Mouse (Mus musculus): Measurements from ENCODE around the gene Pkm. TPM values are rescaled to one million over a fixed set of nuclear protein-coding genes. Genes with fewer than 3 reads are reported as not detected.
A peak's percentile ranks its signal among the peaks of the same experiment; 100 is the strongest.

Pkm gene
- polyA plus RNA-seq, 1 experiment from 2014 or later = 1,376 TPM

DNA sequence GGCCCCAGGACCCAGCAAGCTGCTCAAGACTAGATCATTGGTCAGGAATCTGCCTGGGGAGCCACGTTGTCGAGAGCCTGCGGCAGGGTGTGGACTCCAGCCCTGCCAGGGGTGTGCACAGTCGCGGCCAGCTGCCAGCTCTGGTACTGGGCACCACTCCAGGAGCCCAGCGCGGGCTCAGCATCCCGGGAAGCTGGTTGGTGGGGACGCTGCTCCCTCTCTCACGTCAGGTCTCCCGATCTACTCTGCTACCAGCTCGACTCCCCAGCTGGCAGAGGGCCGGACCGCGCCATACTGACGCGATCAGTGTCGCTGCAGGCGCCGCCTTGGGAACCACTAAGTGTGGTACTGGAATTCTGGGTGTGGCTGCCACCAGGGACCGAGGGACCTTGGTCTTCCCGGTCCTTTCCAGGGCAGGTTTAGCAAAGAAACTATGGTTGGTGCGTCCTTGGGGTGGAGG is 35.5 kb downstream of the Pkm start:
- H3K4me1 ChIP-seq (ENCODE audit: control insufficient read depth, insufficient read depth, low read length) = peaks cover 10% of the 10 kb centered on the region; the same call in 1 of the 2 replicates
- no peaks in the 10 kb centered on the region for H3K9me3 ChIP-seq (replicated peaks; ENCODE audit: control insufficient read depth, low read length)
- no peaks in the 10 kb centered on the region for H3K27me3 ChIP-seq (replicated peaks; ENCODE audit: control insufficient read depth, insufficient read depth, low read length)
- WGBS = 1% methylated on average over 23 of the region's 23 CpGs
- peak overlapping the region; percentile 54 for H3K9ac ChIP-seq (ENCODE audit: low read length)
- ATAC-seq (peak; percentile 96), DNase-seq (ENCODE audit: low spot score) (peak; percentile 92)
- H3K36me3 ChIP-seq (ENCODE audit: control insufficient read depth, insufficient read depth, low read length) = no peaks in the 10 kb centered on the region
- H3K4me3 ChIP-seq (ENCODE audit: low read depth, low read length) = peak overlapping the region; percentile 28
- peak overlapping the region; percentile 67 for H3K4me2 ChIP-seq (ENCODE audit: low read length)
- H3K27ac ChIP-seq (ENCODE audit: low read depth, low read length) = peak overlapping the region; percentile 61; the same call in 1 of the 2 replicates

DNA sequence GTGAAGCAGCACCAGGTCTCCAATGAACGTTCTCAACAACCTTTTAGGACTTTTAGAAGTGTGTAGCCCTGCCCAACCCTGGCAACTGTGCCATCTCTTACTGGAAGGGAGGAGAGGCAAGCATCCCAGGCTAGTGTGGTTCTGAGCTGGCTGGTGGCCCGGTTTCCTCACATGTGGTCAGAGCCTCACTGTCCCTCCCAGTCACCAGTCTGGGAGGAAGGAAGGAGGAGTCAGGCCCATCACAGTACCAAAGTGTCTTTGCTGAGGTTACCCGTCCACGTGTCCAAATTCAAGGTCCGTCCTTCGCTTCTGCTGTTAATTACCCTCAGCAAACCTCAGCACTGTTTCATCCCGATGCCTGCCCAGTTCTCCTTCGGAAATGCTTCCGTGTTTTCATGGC is 36.0 kb downstream of the Pkm start:
- Histone ChIP-seq H3K36me3 (ENCODE audit: control insufficient read depth, insufficient read depth, low read length) (no peaks in the 10 kb centered on the region), H3K9ac (ENCODE audit: low read length) (peak overlapping the region; percentile 54), H3K27ac (ENCODE audit: low read depth, low read length) (peak overlapping the region; percentile 61; the same call in 1 of the 2 replicates), H3K4me2 (ENCODE audit: low read length) (peak overlapping the region; percentile 67), H3K4me1 (ENCODE audit: control insufficient read depth, insufficient read depth, low read length) (peaks cover 10% of the 10 kb centered on the region; the same call in 1 of the 2 replicates), H3K27me3 (replicated peaks; ENCODE audit: control insufficient read depth, insufficient read depth, low read length) (no peaks in the 10 kb centered on the region), H3K9me3 (replicated peaks; ENCODE audit: control insufficient read depth, low read length) (no peaks in the 10 kb centered on the region), H3K4me3 (ENCODE audit: low read depth, low read length) (peak overlapping the region; percentile 28)
- ATAC-seq (peak; percentile 74), DNase-seq (ENCODE audit: low spot score) (peak; percentile 56)
- 25% methylated on average over 9 of the region's 9 CpGs for WGBS

DNA sequence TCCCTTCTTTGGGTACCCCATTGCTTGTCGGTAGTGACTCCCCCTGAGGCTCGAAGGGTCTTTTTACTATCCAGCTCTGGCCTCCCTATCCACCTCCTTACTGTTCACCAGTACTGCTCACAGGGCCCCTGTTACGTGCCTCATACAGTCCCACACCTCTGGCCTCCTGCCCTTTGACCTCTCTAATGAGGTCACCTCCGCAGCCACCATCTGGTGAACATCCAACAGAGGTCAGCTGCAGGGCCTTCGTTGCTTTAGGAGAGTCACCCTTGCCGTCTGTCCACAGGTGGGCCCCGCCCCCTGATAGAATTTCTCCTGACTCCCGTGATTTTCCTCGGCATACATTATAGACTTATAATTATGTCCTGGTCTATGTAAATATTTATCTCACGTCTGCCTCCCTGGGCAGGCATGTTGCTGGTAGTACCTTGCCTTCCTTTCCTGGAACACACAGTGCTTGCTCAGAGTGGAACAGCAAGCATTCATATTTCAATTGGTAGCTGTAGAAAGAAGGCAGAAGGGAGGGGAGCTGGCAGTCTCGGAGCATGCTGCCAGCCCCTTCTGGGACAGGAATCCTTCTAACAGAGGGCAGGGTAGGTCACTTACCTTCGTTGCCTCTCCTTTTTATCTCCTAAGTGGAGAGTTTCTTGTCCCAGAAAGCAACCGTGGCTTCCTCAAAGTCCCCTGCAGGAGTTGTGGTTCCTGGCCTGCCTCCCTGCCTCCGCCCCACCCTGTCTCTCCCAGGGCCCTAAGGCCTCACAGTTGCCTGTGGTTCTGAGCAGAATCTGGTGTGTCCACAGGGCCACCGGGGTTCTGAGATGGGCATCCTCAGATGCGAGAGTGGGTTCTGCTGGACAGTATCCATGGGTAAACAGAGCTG is 38.6 kb downstream of the Pkm start:
- no peak for DNase-seq (ENCODE audit: low spot score)
- Histone ChIP-seq H3K36me3 (ENCODE audit: control insufficient read depth, insufficient read depth, low read length) (no peaks in the 10 kb centered on the region), H3K27ac (ENCODE audit: low read depth, low read length) (no peak overlapping the region), H3K27me3 (replicated peaks; ENCODE audit: control insufficient read depth, insufficient read depth, low read length) (no peaks in the 10 kb centered on the region), H3K4me1 (ENCODE audit: control insufficient read depth, insufficient read depth, low read length) (peaks cover 10% of the 10 kb centered on the region; the same call in 1 of the 2 replicates), H3K4me2 (ENCODE audit: low read length) (no peak overlapping the region), H3K4me3 (ENCODE audit: low read depth, low read length) (no peak overlapping the region), H3K9ac (ENCODE audit: low read length) (no peak overlapping the region), H3K9me3 (replicated peaks; ENCODE audit: control insufficient read depth, low read length) (no peaks in the 10 kb centered on the region)
- no peak for ATAC-seq
- 67% methylated on average over 16 of the region's 16 CpGs for WGBS

DNA sequence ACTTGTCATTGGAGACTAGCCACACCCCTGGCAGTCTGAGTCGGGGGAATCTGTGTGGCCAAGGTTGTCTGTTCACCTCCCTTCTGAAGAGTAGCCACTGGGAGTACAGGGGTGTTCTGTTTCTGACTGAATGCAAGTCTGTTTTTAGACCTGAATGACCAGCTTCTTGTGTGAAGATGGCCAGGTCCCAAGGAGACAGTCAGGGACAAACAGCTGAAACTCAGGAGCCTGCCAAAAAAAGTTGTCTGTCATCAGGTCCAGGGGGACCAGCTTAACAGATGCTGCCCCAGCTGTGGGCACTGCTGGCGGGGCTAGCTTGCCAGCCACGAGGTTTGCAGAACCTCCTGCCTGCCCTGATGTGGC is 39.3 kb downstream of the Pkm start:
- Histone ChIP-seq H3K9ac (ENCODE audit: low read length) (no peak overlapping the region), H3K36me3 (ENCODE audit: control insufficient read depth, insufficient read depth, low read length) (no peaks in the 10 kb centered on the region), H3K4me1 (ENCODE audit: control insufficient read depth, insufficient read depth, low read length) (peaks cover 10% of the 10 kb centered on the region; the same call in 1 of the 2 replicates), H3K27me3 (replicated peaks; ENCODE audit: control insufficient read depth, insufficient read depth, low read length) (no peaks in the 10 kb centered on the region), H3K27ac (ENCODE audit: low read depth, low read length) (no peak overlapping the region), H3K4me3 (ENCODE audit: low read depth, low read length) (no peak overlapping the region), H3K4me2 (ENCODE audit: low read length) (no peak overlapping the region), H3K9me3 (replicated peaks; ENCODE audit: control insufficient read depth, low read length) (no peaks in the 10 kb centered on the region)
- ATAC-seq = no peak
- 55% methylated on average over 3 of the region's 3 CpGs for WGBS
- no peak for DNase-seq (ENCODE audit: low spot score)

DNA sequence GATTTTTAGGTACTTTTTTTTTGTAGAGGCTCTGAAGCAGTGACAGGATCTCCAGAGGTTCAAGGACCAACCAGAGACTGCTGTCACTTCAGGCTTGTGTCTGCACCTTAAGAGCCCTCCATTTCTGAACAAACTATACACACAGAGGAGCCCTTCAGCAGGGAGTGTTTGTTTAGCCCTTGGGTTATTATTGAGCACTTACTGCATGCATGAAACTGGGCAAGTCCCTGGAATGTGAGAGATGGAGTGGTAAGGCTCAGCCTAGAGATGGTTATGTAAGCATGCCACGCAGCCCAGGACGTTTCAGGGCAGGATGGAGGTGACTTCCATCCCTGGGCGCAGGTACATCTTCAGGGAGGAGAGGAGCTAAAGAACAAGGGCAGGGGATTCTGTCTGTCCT is 40.2 kb downstream of the Pkm start:
- 89% methylated on average over 3 of the region's 3 CpGs for WGBS
- Histone ChIP-seq H3K4me1 (ENCODE audit: control insufficient read depth, insufficient read depth, low read length) (peaks cover 10% of the 10 kb centered on the region; the same call in 1 of the 2 replicates), H3K9ac (ENCODE audit: low read length) (no peak overlapping the region), H3K4me2 (ENCODE audit: low read length) (no peak overlapping the region), H3K9me3 (replicated peaks; ENCODE audit: control insufficient read depth, low read length) (no peaks in the 10 kb centered on the region), H3K4me3 (ENCODE audit: low read depth, low read length) (no peak overlapping the region), H3K36me3 (ENCODE audit: control insufficient read depth, insufficient read depth, low read length) (no peaks in the 10 kb centered on the region), H3K27ac (ENCODE audit: low read depth, low read length) (no peak overlapping the region), H3K27me3 (replicated peaks; ENCODE audit: control insufficient read depth, insufficient read depth, low read length) (no peaks in the 10 kb centered on the region)
- ATAC-seq = no peak
- no peak for DNase-seq (ENCODE audit: low spot score)

DNA sequence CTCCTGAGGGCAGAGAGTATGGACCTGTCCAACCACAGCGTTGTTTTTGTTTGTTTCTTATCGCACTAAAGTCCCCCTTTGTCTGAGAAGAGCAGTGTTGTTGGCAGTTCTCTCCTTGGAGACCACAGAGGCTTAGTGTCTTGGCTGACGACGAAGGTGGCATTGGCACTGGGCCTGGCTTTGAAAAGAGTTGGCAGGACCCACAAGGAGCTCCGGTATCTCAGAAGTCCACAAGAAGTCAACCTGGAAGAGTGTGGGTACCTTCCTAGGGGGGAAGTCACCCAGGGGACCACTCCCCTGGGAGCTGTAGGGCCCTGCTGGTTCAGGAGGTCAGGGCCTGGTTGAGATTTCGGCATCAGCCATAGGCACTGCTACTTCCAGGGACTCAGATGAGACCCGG is 44.9 kb downstream of the Pkm start:
- no peaks in the 10 kb centered on the region for H3K4me1 ChIP-seq (ENCODE audit: control insufficient read depth, insufficient read depth, low read length)

DNA sequence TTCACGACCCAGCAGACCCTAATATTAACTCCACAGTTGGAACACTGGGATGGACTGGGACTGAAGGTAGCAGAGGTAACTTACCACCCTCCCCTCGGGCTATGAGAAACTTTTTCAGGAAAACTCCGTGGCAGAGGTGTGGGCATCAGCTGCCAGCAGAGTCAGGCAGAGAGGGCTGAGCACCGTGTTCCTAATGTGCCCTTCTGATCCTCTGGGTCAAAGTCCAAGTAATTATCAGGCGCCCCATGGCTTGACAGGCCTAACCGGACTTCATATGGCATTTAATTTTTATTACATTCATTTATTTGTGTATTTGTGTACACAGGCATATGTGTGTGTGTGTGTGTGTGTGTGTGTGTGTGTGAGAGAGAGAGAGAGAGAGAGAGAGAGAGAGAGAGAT is 46.9 kb downstream of the Pkm start:
- H3K9ac ChIP-seq (ENCODE audit: low read length) = no peak overlapping the region
- H3K4me1 ChIP-seq (ENCODE audit: control insufficient read depth, insufficient read depth, low read length) = no peaks in the 10 kb centered on the region
- H3K4me2 ChIP-seq (ENCODE audit: low read length) = no peak overlapping the region
- no peaks in the 10 kb centered on the region for H3K27me3 ChIP-seq (replicated peaks; ENCODE audit: control insufficient read depth, insufficient read depth, low read length)
- H3K9me3 ChIP-seq (replicated peaks; ENCODE audit: control insufficient read depth, low read length) = no peaks in the 10 kb centered on the region
- no peaks in the 10 kb centered on the region for H3K36me3 ChIP-seq (ENCODE audit: control insufficient read depth, insufficient read depth, low read length)
- ATAC-seq = no peak
- H3K27ac ChIP-seq (ENCODE audit: low read depth, low read length) = no peak overlapping the region
- no peak for DNase-seq (ENCODE audit: low spot score)
- WGBS = 82% methylated on average over 6 of the region's 6 CpGs
- no peak overlapping the region for H3K4me3 ChIP-seq (ENCODE audit: low read depth, low read length)

More for the DNA sequence above, 44.9 kb downstream of the Pkm start:
- ATAC-seq (no peak), DNase-seq (ENCODE audit: low spot score) (no peak)
- no peak overlapping the region for H3K4me2 ChIP-seq (ENCODE audit: low read length)
- H3K9ac ChIP-seq (ENCODE audit: low read length) = no peak overlapping the region
- 69% methylated on average over 7 of the region's 7 CpGs for WGBS
- H3K36me3 ChIP-seq (ENCODE audit: control insufficient read depth, insufficient read depth, low read length) = no peaks in the 10 kb centered on the region
- no peak overlapping the region for H3K4me3 ChIP-seq (ENCODE audit: low read depth, low read length)
- H3K9me3 ChIP-seq (replicated peaks; ENCODE audit: control insufficient read depth, low read length) = no peaks in the 10 kb centered on the region
- H3K27ac ChIP-seq (ENCODE audit: low read depth, low read length) = no peak overlapping the region
- no peaks in the 10 kb centered on the region for H3K27me3 ChIP-seq (replicated peaks; ENCODE audit: control insufficient read depth, insufficient read depth, low read length)

DNA sequence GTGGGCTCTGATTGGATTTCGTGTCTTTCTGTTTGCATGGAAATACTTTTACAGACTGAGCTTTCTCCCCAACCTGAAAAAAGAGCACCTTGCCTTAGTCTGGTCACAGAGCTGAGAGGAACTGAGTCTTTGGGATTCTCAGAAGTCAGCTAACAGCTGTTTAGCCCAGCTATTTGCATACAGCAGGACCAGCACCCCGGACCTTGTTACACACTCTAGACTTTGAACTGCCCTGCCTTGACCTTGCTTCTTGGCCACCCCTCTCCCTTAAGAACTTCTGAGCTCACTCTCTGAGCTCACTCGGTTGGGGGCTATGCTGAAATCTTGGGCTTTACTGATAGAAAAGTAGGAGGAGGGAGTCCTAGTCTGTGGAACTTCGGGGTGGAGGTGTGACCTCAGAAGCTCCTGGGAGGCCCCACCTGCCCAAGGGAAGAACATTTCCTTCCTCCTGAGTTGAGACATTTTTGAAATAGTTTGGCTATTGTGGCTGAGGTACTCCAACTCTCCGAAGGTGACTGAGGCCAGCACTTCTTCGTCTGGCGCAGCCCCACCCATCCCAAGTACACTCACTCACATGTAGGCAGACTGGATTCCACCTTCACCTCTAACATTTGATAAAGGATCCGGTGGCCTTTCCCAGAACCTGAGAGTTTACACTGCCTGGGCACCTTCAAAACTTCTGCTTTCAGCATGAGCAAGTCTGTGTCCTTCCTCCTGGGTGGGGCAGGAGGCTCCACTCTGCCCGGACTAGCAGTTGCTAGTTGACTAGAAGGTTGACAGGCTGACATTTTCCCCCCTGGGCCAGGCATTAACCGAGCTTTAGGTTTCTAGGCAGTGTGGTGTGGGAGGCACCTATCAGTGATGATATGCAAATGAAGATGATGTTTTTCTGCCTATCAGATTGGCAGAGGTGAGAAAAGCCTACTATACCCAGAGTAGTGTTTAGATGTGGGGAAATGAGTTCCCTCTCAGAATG is 51.0 kb downstream of the Pkm start:
- 67% methylated on average over 10 of the region's 10 CpGs for WGBS

More for the DNA sequence above, 51.0 kb downstream of the Pkm start:
- Histone ChIP-seq H3K4me1 (ENCODE audit: control insufficient read depth, insufficient read depth, low read length) (no peaks in the 10 kb centered on the region), H3K4me3 (ENCODE audit: low read depth, low read length) (no peak overlapping the region), H3K27me3 (replicated peaks; ENCODE audit: control insufficient read depth, insufficient read depth, low read length) (no peaks in the 10 kb centered on the region), H3K4me2 (ENCODE audit: low read length) (no peak overlapping the region), H3K9ac (ENCODE audit: low read length) (no peak overlapping the region), H3K27ac (ENCODE audit: low read depth, low read length) (no peak overlapping the region), H3K9me3 (replicated peaks; ENCODE audit: control insufficient read depth, low read length) (no peaks in the 10 kb centered on the region), H3K36me3 (ENCODE audit: control insufficient read depth, insufficient read depth, low read length) (no peaks in the 10 kb centered on the region)
- no peak for DNase-seq (ENCODE audit: low spot score)
- ATAC-seq = no peak

All from forebrain, embryonic 14.5 days (tissue).